Mouse (Mus musculus): ENCODE results near the gene Vtcn1.

Gene Vtcn1

DNA sequence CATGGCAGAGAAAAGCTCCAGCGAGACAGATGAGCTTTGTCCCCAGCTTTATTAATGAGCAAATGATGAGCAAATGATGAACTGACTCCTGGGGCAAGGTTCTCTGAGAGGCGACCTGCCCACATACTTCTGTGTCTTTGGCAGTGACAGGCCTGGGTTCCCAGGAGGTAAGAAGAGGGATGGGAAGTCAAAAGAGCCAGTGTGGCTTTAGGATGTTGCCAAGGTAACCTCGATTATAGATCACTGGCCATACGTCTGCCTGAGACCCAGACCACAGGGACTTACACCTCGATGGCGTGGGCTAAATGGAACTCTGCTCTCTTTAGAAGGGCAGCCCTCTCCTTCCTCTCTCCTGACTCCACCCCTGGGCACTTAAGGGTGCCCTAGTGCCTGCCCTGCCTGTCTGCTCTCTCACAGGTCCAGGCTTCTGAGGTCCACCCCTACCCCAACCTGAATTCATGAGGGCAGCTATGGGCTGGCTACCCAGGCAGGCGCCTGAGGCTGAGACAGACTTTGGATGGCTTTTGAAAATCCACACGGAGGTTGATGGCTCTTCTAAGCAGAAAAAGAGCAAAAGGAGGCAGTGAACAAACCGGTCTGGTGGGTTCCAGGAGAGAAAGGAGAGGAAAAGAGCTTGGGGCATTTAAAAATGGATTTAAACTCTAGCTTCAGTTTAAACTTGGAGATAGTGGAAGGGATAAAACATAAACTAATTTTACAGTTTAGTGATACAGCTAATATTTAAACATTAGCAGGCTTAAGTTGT is 31.0 kb downstream of the Vtcn1 start:
- no peak for DNase-seq (ENCODE audit: low spot score)

DNA sequence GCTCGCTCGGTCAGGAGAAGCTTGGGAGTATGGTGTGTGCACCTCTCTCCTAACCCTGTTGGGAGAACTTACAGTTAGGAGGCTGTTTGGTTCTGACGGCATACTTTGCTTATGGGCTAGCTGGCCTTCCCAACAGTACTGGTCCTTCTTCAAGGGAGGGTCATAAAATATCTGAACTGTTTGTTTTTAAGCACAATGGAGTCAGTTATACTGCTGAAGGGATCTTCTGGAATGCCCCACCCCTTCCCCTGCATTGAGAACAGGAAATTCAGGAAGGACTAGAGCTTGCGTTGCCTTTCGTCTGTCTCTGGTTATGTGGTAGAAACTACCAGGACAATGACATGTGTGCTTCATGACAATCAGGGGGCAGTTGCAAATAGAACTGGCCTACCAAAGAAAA is 31.9 kb downstream of the Vtcn1 start:
- no peak for DNase-seq (ENCODE audit: low spot score)

DNA sequence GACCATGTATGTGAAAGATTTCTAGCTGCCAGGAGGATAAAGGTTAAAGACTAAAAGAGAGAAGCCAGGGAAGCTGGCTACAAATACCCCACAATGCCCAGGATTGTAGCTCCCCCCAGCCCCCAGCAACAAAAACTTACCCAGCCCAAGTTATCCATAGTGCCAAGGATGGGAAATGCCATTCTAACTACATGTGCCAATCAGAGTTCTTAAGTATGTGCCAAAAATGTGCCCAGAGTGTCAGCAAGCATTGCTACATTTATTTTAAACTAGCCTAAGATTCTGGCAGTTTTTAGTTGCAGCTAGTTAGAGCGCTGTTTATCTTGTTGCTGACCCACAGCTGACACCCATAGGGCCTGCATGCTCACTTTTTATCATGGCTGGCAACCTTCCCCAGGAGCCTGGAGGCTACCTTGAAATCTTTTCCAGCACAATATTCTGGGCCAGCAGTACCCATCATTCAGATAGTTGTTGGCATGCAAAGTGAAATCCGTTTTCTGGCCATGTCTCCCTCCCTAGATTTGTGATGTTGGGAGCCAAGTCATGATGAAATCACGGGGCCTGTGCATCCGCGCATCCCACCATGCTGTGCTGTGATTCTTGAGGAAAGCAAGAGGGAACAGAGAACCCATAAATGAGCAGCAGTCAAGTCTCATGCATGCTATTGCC is 33.2 kb downstream of the Vtcn1 start:
- DNase-seq (ENCODE audit: low spot score): no peak

DNA sequence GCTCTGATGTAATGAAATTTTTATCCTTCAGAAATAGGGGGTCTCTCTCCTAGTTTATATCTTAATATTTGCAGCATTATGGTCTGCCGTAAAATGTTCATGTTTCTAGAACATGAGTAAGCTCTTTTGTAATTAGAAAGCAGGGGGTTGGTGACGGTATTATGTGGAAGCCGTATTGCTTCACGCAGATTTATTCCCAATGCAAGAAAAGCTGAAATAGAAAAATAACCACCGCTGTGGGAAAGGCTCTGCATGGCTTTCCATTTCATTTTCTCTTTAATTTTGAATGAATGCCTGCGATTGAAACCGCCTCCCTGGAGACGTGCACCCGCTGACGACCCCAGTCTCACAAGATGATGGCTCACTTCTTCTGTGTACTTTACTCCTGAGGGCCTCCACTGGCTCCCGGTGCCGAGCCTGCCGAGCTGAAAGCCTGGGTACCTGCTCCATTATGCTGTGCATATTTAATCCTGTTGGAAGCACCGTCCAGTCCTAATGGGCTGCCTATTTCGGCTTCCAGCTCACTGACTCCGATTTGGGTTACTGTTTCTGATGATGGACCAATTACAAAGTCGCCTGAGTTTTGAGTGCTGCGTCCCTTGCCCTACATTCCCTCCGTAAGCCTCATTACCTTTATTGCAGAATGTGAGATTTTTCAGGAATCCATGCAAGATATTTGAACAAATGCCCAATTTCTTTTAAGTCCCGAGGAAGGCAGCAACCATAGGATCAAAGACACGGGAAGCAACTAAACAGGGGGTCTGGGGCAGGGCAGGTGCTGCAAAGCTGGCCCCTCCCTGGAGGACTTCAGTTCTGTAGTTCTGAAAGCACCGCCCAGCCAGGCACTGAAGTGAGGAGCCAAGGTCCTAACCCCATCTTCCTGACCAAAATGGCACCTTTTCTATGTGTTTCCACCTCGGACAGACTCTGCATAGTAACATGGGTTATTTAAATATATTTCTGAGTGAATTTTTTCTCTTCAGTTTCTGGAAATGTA is 36.3 kb downstream of the Vtcn1 start:
- no peak for DNase-seq (ENCODE audit: low spot score)

DNA sequence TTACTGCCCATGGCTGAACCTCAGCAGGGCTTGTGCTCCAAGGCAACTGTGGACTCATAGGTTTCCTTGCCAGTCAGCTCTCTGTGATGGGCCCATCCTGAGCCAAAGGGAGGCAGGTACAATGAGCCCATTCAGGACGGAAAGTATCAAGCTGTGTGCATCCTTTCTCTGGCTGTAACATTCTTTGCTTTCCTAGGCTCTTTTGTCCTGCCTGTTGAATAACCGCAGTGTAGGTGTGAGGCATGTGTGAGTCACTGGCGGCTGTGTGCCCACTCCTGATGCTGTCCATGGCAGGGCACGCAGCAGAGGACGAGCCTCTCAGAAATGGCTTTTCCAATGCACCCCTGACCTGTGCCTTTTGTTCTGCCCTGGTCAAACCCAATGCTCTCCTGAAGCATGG is 41.7 kb downstream of the Vtcn1 start:
- no peak for DNase-seq (ENCODE audit: low spot score)

DNA sequence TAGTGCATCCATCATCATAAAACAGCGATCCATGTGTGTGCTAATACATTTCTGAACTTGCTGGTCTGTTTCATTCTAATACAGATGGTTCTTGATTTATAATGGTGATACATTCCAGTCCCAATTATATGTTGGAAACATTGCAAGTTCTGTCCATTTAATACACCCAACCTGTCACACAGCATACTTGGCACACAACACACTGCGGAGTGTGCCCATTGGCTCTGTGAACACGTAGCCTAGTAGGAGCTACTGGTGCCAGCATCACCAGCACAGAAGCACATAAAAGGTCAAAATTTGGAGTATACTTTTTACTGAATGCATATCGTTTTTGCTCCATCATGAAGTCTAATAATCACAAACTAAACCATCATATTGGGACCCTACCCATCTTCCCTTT is 51.8 kb downstream of the Vtcn1 start:
- no peak for DNase-seq (ENCODE audit: low spot score)

DNA sequence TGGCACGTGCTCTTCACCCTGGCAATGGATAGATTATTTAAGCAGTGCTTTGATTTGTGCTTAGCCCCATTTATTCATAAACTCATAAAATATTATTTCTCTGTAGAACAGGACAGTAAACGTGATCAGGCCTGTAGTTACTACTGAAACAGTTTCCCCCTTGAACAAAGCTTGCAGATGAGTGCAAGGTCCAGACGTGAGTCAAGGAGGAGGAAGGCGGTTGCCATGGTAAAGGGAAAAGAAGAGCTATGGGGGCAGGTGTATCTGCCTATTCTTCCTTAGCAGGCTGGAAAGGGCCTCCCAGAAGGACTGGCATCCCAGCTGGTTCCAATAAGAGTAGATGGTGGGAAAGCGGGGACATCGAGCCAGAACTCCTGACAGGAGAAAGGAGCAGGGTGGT is 56.1 kb downstream of the Vtcn1 start:
- no peak for DNase-seq (ENCODE audit: low spot score)

DNA sequence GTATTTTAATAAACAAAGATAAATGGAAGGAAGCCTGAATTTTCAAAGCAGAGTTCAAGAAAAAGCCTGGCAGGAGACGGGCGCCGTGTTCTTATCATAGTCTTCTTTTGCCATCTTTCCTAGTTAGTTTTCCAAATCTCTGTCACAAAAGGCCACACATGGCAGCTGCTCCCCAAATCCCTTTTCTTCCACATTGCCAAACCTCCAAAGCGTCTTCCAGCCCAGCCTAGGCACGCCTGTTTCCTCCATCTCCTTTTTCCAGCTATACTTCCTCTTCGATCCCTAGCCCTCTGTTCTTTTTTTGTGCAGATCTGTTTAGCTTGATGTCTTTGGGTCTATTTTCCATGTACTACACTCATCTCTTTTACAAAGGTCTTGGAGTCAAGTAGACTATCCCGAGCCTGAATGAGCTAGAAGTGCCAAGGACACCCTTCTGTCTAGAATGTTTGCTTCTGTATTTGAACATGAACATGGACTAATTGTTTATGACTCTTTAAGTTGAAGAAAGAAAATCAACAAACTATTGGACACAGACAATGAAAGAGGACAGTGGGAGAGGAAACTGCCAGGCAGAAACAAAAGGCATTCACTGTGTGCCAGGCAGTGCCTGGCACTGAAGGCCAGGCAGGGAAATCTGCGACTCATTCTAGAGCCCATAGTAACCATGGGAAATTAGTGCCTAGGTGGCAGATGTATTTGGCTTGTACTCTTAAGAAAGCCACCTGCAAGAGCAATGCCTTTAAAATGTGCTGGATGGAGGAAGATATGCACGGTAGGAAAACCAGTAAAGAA is 56.8 kb downstream of the Vtcn1 start:
- DNase-seq (ENCODE audit: low spot score): no peak

DNA sequence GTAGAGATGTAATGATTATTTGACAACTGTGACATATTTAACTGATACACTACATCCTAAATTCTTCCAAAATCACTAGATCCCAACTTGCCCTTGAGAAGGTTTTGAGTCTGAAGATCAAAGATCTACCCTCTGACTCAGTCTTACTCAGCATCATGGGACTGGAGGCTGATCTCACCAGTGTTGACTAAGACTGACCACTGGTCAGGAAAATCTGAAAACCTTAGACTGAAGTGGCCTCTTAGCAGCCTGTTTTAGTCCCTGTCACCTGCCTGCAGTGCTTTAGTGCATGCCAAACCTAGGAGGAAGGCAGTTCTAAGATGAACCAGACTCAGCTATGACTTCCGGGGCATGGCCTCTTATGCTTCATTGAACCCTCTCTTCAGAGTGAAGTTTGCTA is 64.0 kb downstream of the Vtcn1 start:
- DNase-seq (ENCODE audit: low spot score): no peak

DNA sequence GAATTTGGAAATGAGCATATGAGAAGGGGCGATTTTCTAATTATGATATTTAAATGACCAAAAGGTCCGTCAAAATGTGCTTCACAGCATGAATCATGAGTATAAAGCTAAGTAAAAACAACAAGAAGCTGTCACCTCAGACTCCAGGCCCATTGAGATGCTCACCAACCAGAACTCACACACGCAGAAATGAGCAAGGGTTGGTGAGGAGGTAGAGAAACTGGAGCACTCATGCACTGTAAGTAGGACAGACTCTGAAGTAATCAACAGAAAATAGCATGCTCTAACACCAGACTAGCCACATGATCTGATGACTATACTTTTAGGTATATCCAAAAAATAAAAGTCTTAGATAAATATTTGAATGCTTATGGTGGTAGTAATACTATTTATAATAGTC is 65.1 kb downstream of the Vtcn1 start:
- DNase-seq (ENCODE audit: low spot score): no peak

DNA sequence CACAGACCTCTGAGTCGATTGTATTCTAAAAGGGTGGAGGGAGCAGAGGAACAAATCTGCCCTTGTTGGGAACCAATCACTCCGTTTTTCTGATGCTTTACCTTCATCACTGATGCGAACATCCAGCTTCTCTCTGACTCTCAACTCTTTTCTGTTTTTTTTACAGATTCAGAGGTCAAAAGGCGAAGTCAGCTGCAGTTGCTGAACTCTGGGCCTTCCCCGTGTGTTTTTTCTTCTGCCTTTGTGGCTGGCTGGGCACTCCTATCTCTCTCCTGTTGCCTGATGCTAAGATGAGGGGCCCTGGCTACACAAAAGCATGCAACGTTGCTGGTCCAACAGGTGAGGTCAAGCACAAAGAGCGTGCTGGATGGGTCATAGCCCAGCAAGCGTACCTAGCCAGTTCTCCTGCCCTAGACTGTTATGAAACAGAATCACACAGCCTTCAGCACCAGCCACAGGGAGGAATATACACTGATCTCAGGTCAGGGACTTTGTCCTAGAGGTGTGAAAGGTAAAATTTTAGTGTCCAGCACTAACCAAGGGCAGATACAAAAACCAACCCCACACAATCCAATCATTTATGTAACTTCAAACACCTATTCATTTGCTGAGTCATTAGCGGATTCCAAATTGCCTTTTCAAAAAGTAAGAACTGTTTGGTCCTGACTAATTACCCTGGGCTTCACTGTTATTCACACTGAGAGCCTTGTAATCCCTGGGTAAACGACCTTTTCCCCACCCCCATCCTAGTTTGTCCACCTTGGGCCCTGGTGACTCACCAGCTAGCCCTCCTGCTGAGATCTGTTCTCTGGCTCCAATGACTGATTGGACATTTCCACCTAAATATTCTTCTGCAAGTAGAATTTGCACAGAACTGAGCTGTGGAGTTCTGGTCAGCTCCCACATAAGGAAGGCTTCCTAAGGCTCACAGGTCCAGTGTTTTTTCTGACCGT is 67.4 kb downstream of the Vtcn1 start:
- DNase-seq (ENCODE audit: low spot score): no peak

DNA sequence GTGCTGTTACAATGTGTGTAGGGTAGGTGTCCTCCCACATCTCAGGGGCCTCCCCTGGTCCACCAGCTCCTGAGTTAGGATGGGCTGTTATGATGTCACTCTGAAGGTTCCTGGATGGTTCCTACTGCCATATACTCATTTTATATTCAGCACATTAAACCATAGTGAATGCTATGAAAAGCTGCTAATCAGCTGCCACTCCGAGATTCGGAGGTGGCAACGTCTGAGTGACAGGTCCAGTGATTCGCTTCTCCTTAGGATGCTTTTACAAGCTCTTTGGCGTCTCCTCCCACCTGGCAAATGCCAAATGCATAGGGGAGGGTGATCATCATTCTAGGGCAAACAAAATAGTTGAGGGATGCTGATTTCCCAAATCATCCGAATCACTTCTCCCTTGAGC is 70.2 kb downstream of the Vtcn1 start:
- no peak for DNase-seq (ENCODE audit: low spot score)

DNA sequence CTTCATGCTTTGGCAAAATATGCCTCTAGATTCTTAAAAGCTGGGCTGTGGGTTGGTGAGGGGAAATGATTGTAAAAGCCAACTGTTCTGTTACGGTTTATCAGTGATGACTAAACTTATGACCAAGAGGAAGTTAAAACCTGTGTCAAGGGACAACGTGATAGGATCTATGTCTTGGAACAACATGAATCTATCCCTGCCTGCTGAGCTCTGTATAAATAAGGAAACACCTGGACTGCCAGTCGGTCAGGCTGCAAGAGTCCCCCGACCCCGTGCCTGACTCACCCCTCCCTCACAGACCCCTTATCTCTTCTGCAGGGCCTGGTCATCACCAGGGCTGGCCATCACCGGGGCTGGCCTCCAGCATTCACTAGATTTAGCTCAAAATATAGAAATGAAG is 80.9 kb downstream of the Vtcn1 start:
- DNase-seq (ENCODE audit: low spot score): no peak

DNA sequence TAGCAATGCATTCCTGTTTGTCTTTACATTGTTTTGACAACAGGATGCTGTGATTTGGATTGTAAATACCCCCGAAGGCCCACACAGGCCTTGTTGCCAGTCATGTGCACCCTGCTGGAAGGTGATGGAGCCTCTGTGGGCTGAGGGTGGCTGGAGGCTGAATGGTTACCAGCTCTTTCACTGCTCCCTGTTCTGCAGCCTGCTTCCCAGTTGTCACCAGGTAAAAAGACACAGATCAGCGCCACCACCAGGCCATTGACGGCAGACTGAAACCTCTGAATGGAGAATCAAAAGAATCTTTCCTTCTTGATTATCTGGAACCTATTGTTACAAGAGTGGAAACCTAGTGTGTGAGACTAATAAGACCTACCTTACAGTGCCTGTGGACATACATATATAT is 81.7 kb downstream of the Vtcn1 start:
- no peak for DNase-seq (ENCODE audit: low spot score)

DNA sequence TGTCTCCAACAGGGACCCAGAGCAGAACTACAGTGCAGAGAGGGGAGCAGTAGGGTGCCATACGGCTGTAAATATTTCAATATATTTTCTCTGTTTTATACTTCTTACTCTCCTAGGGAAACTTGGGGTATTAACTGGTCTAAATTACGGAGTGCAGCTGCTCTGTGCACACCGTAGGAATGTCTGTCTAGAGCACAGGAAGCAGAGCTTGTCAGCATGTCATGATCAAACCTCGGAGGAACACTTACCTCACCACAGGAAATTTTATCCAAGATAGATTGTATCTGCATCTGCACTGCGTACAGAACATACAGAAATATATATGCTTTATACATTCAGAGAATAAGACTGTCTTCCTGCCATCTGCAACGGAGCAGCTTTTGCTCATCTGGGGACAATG is 83.3 kb downstream of the Vtcn1 start:
- no peak for DNase-seq (ENCODE audit: low spot score)

DNA sequence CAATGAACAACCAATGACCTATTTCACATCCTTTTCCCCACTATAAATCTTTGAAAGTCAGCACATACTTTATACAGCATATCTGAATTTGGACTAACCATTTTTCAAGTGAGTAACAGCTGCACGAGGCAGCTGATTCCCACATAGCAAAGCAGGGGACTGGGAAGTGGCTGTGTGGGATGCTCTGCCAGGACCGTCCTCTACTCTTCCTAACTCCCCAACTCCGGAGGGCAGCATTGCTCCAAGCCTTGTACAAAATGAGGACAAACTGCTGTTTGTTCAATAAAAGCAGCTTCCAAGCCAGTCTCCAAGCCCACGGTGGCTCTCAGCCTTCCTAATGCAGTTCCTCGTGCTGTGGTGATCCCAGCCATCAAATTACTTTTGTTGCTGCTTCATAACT is 85.4 kb downstream of the Vtcn1 start:
- DNase-seq (ENCODE audit: low spot score): no peak

DNA sequence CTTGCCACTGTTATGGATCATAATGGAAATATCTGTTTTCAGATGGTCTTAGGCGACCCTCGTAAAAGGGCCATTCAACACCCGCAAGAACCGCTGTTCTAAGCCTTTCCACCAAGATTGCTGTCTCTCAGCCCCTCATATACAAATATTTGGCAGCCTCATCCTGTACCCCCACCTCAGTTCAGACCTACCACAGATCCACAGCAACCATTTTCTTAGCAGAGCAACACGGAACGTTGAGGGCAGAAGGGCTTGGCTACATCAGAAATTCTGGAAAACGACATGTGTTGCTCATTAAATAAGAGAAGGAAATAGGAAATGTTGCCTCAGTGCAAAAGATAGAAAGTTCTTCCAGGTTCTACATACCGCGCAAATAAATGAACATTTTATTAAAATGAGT is 85.8 kb downstream of the Vtcn1 start:
- no peak for DNase-seq (ENCODE audit: low spot score)

DNA sequence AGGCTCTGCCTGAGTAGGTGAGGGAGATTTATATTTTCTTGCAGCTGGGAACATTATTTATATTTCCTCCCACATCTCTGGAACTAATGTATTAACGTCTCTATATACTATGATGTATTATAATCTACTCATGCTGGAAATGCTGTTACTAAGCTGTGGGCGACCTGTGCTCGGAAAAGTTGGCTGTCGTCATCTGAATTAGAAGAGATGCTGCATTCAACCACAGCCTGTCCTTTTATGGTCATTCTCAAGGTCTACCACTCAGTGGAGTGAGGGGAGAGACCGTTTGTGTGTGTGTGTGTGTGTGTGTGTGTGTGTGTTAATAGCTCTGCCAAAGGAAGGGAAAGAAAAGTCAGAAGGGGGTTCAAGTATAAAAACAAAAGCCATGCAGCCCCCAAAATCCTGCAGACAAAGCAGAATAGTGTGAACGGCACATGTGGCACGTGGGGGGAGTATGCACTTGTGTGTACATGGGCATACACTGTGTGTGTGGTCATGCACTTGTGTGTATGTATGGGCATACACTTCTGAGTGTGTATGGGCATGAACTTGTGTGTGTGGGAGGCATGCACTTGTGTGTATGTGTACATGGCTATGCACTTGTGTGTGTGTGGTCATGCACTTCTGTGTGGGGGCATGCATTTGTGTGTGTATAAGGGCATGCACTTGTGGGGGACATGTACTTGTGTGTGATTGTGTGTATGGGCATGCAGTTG is 86.4 kb downstream of the Vtcn1 start:
- no peak for DNase-seq (ENCODE audit: low spot score)

DNA sequence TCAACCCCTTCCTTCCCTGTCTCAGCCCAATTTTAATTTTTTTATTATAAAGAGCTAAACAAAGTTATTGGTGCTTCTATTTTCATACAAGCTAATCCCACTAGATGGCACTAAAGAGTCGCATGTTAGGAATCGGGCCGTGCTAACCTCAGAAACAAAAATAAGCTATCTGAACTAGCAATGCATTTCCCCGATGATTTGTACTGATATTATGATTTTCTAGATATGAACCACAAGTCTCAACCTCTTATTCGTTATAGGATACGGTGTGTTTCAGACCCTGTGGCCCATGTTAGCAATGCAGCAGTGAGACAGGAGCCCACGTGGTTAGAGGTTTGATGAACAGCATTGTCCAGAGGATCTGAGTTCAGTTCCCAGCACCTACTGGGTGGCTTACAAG is 91.6 kb downstream of the Vtcn1 start:
- DNase-seq (ENCODE audit: low spot score): peak; percentile 54

DNA sequence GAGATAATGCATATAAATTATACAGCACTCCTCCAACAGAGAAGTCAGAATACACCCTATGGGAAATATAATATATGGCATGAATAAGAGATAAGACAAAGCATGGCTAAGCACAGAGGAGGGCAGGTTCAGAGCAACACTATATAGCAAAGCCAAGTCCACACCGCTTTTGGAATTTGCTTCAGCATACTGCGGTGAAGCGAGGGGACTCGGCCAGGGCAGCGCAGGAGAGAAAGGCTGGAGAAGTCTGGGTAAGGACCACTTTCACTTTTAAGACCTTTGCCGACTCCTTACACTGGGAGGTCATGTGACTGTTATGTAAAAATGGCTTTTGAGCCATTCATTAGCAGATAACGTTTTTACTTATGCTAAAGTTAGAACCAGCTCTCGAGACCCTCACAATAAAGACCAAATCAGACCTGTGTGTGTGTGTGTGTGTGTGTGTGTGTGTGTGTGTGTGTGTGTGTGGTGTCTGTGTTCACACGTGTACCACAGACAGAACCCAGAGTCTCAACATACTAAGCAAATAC is 95.4 kb downstream of the Vtcn1 start:
- DNase-seq (ENCODE audit: low spot score): peak; percentile 12

All from c-Kit-positive CD71-positive TER-119-positive erythroid progenitor cells, embryonic 14.5 days (primary cell).